Mouse (Mus musculus): Measurements from ENCODE around the gene Vmn1r67. TPM values are rescaled to one million over a fixed set of nuclear protein-coding genes. Genes with fewer than 3 reads are reported as not detected.

Gene Vmn1r67
- polyA plus RNA-seq (2012; rRNA removed) = not detected in 2 replicates

DNA sequence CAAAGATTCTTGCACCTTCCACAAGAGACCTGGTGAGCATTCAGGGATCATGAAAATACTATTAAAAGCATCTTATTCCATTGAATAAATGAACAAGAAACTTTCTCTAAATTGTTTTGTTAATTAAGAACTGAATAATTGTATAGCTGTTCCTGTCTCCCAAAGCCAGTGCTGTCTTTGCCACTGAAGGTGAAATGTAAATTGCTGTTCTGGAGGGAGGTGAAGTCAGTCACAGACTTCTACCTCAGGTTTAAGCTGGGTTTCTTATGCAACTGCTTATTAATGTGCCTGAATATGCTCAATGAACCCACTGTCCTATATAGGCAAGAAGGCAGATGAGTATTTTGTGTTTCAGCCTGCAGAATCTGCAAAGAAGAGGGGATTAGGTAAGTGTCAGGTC is at the start of gene Vmn1r67:
Gene Vmn1r67, plus strand, starts transcription at position 301 of the 400 bp plus-strand sequence.
- no peak for DNase-seq (ENCODE audit: low spot score)

DNA sequence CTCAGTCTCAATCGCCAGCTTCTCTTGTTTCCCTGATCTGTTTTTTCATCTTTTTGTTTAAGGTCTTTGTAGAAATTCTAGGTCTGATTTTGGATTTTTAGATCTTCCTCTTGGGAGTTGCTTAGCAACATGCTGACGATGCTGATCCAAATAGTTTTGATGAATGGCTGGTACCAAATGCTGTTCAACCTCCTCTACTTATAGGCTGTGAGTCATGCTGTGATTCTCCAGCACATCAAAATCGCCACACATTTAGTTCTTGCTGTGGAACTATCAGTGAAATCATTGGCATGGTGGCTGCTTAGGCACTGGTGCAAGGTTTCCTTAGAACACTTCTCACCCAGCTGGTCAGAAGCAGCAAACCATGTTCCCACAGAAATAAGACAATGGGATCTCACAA is 15.0 kb downstream of the Vmn1r67 start:
- no peak for DNase-seq (ENCODE audit: low spot score)

DNA sequence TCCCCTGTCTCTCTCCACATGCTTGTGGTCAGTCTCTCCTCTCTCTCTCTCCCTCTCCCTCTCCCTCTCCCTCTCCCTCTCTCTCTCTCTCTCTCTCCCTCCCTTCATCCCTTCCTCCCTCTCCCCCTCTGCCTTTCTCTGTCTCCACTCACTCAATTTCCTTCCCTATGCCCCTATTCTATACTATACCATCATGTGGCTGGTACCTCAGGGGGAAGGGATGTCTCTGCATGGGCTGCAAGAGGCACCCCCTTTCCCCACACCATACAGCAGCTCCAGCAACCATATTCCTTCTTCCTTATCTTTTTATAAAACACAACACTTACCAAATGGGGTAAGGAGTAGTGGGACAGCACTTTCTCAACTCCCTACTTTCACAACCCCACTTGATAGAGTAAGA is 36.7 kb downstream of the Vmn1r67 start:
- DNase-seq (ENCODE audit: low spot score) = no peak

DNA sequence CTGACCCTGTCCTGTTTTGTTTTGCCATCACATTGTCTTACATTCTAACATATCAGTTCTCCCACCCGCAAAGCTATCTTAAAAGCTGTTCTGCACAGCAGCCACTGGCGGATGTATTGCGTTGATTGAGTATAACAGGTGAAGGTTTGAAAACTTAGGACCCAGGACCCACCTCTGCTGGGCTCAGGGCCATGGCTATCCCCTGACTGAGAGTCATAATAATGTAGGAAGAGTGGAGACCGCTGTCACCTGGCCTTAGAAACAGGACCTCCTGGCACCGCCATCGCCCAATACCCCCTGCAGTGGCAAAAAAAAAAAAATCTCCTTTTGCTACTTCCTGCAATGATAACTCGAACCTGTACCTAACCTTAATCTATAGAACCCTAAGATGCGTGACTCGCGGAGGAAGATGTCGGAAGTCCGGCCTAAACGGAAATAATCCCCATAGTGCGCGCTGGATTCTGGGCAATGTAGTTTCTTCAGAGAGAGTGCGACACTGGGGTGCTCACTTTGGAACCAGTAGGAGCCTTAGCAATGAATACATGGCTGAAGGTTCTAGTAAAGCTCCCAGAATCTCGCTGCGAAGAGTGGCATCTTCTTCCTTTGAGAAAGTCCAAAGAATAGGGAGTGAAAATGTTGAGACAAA is 37.6 kb downstream of the Vmn1r67 start:
- no peak for DNase-seq (ENCODE audit: low spot score)

DNA sequence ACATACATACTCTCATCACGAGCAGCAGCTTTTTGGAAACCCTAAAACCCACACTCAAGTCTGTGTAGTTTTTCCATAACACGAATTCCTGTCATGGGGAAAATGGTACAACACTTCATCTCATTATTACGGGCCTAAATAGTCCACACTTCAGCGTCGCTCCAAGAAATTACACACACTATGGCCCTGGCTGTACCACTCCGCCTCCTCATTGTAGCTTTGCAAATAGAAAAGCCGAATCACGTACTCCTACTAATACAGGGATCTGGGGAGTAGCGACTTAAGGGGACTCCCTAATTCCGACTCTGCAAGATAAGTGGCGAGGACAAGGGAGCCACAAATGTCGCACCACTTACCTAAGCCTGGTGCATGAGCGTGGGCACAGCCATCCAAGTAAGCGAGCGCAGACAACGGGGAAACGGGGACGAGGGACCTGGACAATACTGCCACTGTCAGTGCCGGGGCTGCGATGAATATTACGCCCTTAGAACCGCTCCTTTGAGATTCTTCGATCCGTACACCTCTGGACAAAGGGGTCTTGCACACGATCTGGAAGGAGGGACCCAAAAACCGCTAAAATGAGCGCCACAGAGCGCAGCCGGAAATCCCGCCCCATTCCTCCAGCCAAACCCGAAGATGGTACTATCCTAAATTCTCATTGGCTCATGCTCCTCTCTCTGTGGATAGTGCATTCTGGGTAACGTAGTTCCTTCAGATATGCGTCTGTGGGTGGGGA is 51.8 kb downstream of the Vmn1r67 start, which contains the start of gene Zik1:
Gene Zik1, minus strand, starts transcription at position 609 of the 736 bp plus-strand sequence.
- DNase-seq (ENCODE audit: low spot score) = peak; percentile 24

DNA sequence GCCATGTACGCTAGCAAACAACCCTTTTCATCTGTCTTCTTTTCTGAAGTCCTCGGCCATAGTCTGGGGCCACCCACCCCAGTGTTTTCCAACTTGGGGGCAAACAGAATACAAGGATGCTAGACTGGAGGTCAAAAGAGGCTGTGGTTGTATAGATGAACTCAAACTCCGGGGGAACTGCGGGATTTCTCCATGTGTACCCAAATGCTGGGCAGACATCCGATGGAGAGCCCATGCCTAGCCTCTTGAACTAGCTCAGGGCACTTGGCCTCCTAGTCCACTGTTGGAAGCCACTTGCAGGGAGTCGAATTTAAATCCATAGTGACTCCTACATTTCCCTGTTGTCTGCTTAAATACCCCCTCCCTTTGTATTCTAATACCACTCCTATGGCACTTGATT is 52.4 kb downstream of the Vmn1r67 start:
- no peak for DNase-seq (ENCODE audit: low spot score)

Other genes starting within 250 kb of the Vmn1r67 start
- gene Vmn1r66, start 165.3 kb upstream of the Vmn1r67 start, polyA plus RNA-seq (2012; rRNA removed) = not detected in 2 replicates
- 1.8 and 2.0 TPM in 2 replicates for gene Zik1, start 52.1 kb downstream of the Vmn1r67 start, polyA plus RNA-seq (2012; rRNA removed)
- gene Vmn1r68, start 115.2 kb downstream of the Vmn1r67 start, polyA plus RNA-seq (2012; rRNA removed) = not detected in 2 replicates
- not detected in 2 replicates for gene Vmn1r69, start 170.3 kb downstream of the Vmn1r67 start, polyA plus RNA-seq (2012; rRNA removed)
- not detected in 2 replicates for gene Vmn1r70, start 188.2 kb downstream of the Vmn1r67 start, polyA plus RNA-seq (2012; rRNA removed)
- not detected in 2 replicates for gene Nlrp4b, start 244.5 kb downstream of the Vmn1r67 start, polyA plus RNA-seq (2012; rRNA removed)

Measured in urinary bladder, adult 2 months (tissue).